Mouse (Mus musculus) liver, postnatal 0 days (tissue): Measurements from ENCODE around the gene Icmt.
A peak's percentile ranks its signal among the peaks of the same experiment; 100 is the strongest.

Experiments used
- CTCF ChIP-seq: sonication (generic); IDR thresholded peaks from 2 replicates; pipeline ENCODE4 v1.5.1; 2016; ENCODE audit warnings: antibody characterized with exemption, low read depth
- EP300 ChIP-seq: IDR thresholded peaks from 2 replicates; pipeline ENCODE4 v1.6.1; 2016; ENCODE audit warnings: antibody characterized with exemption, low read depth, mild to moderate bottlenecking

DNA sequence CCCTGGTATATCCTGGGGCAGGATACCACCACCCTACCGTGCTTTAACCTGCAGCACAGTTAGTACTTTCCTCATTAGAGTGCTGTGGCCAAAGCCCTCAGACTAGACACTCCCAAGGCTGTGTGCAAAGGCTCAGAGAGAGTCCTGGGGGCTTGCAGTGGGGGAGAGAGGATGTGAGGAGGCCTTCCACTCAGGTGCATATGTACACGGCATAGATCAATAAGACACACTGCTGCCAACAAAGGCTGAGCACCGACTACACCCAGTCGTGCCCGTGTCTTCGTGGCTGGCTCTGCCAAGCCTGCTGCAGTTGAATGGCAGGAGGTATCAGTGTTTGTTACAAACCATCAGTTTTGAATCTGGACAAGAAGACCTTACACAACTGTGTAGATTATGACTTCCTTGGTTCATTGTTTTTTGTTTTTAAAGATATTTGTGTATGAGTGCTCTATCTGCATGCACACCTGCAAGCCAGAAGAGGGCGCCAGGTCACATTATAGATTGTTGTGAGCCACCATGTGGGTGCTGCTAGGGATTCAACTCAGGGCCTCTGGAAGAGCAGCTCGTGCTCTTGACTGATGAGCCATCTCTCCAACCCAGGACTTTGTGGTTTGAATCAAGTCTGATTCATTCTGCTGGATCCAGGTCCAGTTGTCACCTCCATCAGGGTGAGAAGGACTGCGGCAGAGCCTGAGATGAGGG, 32.0 kb upstream of the Icmt start:
- TF ChIP-seq CTCF (peak; percentile 59), EP300 (no peak)
